Mouse (Mus musculus): ENCODE results near the gene Lbh.

Lbh gene

DNA sequence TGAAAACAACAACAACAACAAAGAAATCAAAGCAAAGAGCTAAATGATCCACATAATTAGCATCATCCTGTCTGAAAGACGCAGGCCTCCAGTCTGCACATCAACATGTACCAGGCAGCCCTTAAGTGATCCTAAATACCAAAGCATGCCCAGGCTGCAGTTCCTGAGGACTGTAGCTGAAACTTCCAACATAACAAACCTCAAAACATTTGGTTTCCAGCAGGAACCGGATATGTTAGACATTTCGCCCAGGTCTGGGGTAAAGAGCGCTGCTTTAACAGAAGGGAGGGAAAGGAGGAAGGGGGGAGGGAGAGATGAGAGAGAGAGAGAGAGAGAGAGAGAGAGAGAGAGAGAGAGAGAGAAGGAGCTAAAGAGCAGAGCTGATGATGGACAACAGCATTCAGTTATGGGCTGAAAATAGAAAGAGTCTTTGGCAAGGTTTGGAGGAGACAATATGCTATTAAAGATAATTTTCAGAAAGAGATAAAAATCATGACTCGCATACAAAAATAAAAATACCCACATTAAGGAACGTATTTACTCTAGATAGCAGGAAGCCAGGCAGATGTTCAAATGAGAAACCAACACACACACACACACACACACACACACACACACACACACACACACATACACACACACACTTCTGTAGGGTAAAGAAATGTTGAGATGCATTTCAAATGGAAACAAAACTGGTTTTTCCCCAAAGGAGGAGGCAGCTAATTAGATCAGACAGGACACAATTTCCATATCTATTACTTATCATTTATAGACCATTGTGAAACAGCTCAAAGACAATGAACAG is 49.5 kb downstream of the Lbh start:
- intact Hi-C loops (cut with DNase I): no loop called here

DNA sequence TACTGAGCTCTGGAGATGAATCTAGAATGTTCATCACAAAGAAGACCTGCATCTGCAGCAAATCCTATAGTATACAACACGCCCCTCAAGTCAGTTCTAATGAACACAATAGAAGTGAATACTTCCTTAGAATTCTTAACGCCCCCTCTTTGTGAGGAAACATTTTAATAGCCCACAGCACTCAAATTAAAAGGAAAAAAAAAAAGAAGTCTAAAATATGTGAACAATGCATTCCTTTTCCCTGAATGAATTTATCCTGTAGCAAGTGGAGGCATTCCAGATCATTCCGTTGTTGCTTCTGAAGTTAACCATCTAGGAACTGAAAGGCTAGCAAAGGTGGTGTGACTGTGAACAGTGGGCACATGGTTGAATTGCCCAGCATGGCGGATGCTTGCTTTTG is 50.6 kb downstream of the Lbh start:
- intact Hi-C loops (cut with DNase I): no loop called here

DNA sequence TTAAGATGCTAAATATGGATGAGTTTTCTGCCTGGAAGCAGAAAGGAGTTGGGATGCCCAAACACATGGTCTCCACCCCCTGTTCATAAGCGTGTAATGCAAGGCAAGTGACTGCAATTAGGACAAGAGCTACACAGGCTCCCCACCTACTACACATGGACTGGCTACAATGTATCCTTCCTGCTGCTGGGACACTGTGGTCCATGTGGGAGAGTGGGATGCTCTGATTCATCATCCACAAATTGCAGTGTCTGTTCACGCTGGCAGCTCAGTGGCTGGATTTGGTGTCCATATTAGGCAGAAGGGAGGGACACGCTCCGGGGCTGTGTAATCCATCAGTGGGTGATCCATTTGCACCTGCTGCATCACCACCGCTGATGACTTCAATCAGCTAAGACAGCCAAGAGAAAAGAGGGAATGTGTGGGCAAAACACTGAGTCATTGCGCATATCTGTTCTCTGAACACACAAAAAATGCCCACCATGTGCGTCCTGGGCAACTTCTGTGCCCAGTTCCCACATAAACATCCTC is 52.6 kb downstream of the Lbh start:
- intact Hi-C loops (cut with DNase I): no loop called here

DNA sequence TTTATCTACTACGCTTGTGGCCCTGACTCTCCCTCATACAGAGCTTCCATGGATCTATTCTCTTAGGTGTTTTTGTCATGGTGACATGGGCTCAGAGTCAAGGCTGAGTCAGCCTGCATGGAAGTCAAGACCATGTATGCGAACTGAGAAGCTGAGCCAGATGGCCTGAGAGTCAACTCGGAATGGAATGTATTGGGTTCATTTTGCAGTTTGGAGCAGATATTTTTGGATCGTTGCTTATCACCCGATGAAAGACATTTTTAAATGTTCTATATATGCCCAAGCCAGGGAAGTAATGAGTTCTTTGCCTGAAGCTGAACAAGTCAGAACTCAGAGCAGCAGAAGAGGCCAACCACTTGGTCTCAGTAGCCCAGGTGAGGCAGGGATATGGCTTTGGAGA is 54.9 kb downstream of the Lbh start:
- intact Hi-C loops (cut with DNase I): no loop called here

DNA sequence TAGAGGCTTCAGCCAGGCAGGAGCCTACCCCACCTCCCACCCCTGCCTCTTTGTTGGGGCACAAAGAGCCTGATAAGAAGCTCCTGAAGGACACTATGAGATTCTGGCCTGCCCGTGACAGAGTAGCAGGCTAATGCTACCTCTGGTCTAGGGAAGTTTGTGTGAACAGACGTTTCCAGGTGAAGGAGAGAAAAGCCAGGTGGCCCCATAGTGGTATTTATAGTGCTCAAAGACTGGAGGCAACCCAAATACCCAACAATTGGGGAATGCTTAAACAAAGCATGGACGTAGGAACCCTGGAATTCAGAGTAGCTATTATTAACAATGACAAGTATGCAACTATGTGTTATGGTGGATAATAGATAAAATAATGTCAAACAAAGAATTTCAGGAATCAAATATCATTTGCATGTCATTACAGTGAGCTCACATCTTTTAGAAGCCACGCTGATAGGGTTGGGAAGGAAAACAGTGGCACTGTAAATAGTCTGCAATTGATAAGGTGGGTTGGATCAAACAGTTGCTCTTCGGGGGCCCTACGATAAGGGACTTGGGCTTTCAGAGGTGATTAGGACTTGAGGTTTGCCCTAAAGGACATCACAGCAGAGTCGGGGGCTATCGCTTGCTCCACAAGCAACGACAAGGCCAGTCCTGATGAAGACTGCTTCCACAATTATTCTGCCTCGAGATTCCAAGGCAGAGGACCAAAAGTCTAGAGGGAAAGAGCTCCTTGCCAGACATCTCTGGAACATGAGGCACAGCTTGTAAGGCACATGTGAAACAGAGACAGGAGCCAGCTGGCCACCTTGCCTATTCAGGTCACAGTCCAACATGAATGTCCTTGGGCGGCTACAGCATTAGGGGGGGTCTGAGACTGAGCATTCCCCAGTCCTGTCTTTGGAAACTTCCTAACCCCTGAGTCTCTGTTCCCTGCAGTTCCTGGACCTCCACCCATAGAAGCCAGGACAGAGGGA is 58.4 kb downstream of the Lbh start:
- intact Hi-C loops (cut with DNase I): no loop called here

DNA sequence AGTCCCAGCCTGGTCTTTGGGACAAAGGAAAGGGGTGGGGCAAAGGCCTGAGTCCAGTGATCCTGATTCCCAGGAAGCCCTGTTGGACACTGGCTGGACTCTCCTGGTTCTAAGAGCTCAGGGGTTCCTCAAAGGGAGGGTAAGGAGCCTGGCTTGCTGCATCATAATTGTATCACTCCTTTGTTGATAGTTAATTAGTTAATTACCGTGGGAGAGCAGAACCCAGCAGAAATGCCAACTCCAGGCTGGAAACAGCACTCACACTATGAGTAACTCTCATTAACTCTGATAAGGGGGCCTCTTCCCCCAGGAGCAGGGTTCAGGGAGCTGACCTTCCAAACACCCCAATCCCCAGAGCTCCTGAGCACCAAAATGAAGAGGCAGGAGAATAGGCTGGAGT is 59.5 kb downstream of the Lbh start:
- intact Hi-C loops (cut with DNase I): no loop called here

DNA sequence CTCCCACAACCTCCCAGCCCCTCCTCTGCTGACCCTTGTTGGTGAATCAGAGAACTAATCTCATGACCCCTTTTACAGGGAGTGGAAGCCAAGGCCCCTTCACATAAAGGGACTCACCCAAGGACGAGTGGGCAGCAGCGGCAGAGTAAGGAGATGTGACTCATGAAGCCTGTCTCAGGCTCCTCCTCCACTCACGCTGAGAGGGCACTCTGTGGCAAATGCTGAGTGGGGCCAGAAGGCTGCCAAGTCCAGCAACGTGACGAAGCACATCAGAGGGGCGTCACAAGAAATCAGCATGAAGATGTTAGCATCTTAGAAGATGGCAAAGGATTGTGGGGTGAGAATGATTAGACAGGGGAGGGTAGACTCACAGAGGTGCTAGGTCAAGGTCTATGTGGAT is 64.1 kb downstream of the Lbh start:
- intact Hi-C loops (cut with DNase I): no loop called here

DNA sequence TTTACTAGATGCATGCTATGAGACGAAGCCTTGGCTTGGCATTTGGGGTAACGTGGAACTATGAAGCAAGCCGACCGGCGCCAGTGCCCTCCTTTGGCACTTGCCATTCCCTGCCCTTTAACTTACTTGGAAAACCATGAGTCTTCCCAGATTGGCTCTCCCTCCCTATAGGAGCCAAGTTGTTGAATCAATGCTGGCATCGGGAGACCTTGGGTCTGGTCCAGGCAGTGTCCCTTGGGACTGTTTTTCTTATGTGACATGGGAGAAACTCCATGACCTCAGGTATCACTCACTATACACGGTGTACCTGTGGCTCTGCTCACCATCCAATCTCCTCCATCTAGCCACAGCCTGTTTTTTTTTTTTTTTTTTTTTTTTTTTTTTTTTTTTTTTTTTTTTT is 65.4 kb downstream of the Lbh start:
- intact Hi-C loops (cut with DNase I): no loop called here

DNA sequence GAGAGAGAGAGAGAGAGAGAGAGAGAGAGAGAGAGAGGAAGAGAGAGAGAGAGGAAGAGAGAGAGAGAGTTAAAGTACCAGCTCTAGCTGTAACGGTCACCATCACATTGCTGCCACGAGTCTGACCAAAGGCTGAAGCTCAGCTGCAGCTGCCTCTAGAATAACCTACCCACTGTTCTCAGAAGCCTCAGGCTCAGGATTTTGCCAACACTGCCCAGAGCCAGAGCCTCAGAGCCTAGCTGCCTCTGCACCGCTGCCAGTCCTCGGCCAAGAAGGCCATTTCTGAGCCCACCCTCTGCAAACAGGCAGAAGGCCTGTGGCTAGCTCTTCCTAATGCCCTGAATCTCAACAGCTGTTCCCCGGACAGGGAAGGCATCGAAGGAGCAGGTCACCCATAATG is 70.9 kb downstream of the Lbh start:
- intact Hi-C loops (cut with DNase I): no loop called here

All from adrenal gland (tissue).